Mouse (Mus musculus) urinary bladder, adult 18-20 months (tissue): ENCODE measurements around the gene Tacc3.

Source experiments
- DNase-seq, 2 experiments: peaks; one replicate each; pipeline ENCODE4 v3.0.0; 2022; ENCODE audit warnings: low spot score in 2 of 2, mixed read lengths in 2 of 2

The Tacc3 gene

DNA sequence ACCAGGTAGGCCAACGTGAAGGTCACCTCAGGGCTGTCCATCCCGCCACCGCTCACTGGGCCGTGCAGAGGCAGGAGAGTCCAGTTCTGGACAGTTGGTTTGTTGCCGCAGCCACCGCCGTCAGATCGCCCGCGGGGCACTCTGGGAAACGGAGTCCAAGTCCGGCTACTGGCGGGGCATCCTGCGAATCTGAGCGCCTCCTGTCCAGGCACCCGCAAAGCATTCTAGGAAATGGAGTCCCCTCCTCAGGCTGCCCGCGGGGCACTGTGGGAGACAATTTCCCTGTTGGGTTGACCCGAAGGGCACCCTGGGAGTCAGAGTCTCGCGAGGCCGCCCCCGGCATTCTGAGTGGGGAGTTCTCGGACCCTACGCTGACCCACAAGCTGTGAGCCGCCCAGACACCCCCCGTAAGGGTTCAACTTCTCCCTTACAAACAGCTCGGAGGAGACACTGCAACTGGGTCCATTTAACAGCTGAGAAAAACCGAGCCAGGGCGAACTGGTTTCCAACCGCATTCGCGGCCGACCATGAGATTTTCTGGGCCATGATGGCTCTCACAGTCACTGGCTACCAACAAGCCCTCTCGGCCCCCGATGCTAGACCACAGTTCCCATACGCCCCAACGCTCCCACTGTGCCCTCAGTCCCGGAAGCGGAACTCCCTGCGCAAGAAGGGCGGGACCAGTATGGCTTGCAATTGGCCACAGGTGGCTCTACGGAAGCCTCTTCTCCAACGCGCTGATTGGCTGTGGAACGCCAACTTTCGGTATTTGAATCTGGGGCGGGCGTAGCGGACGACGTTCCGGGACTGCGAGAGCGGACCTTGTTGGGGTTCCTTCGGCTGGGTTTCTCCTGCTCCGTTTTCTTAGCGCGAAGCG lies at the start of gene Tacc3, which contains the start of gene Tmem129:
TSS of gene Tacc3 (plus strand) at position 342 of the 877 bp plus-strand sequence.
TSS of gene Tmem129 (minus strand) at position 630 of the 877 bp plus-strand sequence.
- DNase-seq: peak; percentile 93 to 98

- no peak for DNase-seq
Measured at GRCm38 (mm10) chr5:33609226-33609625, 48.7 kb upstream of the Tacc3 start.

DNA sequence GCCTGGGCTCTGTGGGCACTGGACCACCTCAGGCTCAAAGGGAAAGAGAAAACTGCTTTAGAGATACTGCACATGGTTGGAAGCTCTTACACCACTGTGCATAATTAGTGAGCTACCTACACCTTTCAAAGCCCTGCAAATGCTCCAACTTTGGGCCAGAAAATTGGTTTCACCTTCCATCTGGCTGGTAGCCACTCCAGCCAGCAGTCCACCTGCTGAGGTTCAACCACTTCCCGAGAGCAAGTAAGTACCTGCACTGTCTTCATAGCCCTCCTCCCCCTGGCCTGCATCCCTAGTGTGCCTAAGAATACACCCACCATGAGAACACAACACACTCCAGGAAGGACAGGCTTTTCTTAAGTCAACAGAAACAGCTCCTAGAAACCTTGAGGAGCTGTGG lies 46.1 kb upstream of the Tacc3 start:
- DNase-seq: no peak

GRCm38 (mm10) chr5:33614391-33614790 lies 43.5 kb upstream of the Tacc3 start:
- DNase-seq: no peak

GRCm38 (mm10) chr5:33622671-33623070 lies 35.3 kb upstream of the Tacc3 start:
- no peak for DNase-seq

GRCm38 (mm10) chr5:33623766-33624165 lies 34.2 kb upstream of the Tacc3 start:
- DNase-seq: no peak

DNA sequence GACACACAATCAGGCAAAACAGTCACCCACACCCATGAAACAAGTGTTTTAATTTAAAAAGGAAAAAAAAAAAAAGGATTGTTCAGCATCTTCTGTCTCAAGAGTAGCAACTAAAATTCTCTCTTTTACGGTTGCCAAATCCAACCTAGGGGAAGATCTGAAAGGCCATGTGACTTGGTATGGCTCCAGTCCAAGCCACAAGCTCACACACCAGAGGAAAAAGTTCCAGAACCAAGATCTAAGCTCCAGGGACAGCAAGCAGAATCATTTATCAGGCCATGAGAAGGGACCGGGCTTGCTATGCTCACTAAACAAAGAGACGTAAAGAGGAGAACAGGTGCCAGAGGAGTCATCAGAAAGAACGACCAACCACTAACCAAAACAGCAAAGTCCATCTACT lies 30.0 kb upstream of the Tacc3 start:
- DNase-seq: no peak

DNA sequence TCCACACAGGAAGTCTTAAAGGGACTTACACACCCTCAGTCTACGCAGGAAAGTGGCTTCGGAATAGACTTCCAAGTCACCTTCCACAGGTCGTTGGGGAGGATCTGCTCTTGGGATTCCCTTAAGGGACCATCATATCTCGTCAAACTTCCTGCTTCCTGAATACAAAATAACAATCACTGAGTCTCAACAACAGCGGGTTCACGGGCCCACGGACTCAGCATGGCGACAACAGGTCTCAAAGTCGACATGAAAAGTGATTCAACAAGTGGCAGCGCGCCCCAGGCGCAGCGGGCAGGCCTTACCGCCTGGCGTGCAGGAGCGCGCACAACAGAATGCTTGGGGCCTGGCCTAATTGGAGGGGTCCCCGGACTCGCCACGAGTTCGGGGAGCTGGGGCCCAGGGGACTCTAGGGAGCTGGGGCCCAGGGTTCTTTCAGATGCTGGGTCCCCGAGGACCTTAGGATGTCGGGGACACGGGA lies 29.1 kb upstream of the Tacc3 start:
- DNase-seq: peak; percentile 38 to 78

DNA sequence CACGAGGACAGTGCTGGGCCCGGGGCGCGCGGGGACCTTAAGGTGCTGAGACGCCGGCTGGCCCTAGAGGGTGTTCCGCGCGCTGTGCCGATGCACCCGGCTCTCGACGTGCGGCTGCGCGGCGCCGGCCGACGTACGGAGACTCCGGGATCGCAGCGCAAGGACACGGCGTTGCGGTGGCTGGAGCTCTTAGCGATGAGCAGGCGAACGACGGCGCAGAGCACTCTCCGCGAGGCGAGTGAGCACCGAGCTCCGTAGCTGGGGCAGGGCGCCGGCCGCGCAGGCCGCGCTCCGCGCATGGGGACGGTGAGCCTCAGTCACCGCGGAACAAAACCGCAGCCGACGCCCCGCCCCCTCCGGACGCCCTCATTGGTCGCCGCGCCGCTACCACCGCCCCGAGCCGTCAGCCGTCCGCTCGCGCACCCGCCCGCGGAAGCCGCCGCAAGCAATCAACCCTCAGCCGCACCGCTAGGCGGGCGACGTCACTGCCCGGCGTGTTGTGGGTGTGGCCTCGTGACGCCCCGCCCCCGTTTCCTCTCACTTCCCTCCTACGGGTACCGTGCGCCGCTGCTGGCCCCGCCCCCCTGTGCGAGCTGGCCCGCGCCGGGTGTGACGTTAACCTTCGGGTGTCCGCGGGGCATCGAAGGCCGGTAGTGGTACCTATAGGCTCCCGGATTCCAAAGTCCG lies 28.5 kb upstream of the Tacc3 start, which contains the start of the genes Fam53a and Gm9903:
TSS of gene Fam53a (minus strand) at position 335 of the 687 bp plus-strand sequence.
TSS of gene Gm9903 (plus strand) at position 625 of the 687 bp plus-strand sequence.
- DNase-seq: peak; percentile 99 to 100

GRCm38 (mm10) chr5:33630061-33630460 lies 27.9 kb upstream of the Tacc3 start:
- DNase-seq: peak in 1 of 2 experiments; percentile 44

- DNase-seq: no peak
Measured at GRCm38 (mm10) chr5:33630615-33631014, 27.3 kb upstream of the Tacc3 start.

DNA sequence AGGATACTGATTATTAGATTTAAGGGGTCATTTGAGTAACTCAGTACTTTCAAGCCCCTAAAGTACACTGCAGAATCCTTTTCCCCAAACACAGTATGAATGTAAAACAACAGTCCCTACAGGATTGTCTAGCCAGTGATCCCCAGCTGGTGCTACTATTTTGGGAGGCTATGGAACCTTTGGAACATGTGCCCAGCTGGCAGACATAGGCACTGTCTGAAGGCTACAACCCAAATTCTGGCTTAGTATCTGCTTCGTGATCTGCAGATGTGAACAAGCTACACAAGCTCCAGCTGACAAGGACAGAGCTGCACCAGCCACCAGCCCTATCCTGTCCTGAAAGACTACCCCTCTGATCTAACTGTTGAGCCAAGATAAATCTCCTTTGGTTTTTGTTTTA lies 25.4 kb upstream of the Tacc3 start:
- DNase-seq: no peak

DNA sequence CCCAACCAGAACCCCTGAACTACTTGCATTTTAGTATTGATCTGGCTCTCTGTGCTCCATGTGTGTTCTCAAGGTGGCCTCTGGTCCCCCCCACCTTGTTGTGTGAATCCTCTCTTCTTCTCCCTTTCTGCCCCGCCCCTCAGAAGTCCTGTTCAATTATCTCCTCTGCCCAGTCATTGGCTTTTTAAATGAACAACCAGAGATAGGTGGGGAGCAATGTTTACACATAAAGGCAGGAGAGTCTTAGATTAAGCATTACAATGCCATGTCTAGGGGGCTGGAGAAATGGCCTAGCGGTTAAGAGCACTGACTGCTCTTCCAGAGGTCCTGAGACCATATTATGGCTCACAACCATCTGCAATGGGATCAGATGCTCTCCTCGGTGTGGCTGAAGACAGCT lies 22.6 kb upstream of the Tacc3 start:
- DNase-seq: no peak

DNA sequence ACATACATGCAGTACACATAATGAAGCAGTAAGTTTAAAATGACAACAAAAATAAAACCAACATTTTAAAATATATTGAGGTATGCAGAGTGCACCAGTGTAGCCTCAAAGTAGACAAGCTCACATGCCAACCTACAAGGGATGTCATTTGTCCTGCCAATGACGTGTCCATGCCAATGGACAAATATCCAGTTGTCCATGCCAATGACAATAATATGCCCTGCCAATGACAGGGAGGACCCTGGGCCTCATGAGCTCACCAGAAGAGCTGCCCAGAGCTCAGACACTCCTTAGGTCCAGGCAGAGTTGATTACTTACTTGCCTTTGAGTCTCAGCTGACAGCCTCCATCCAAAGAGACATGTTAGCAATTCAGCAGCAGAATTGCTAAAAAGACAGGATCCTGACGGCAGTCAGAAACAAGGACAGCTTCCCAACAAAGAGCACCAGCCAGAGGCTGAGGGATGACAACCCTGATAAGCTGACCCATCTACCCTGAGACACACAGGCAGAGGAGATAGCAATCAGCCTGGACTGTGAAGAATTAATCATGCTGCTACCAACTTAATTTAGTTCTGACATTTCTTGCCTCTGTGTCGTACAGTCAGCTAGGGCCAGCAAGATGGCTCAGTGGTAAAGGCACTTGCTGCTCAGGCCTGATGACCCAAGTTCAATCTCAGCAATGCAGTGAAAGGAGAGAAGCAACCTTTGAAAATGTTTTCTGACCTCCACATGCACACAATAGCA lies 20.1 kb upstream of the Tacc3 start:
- no peak for DNase-seq

DNA sequence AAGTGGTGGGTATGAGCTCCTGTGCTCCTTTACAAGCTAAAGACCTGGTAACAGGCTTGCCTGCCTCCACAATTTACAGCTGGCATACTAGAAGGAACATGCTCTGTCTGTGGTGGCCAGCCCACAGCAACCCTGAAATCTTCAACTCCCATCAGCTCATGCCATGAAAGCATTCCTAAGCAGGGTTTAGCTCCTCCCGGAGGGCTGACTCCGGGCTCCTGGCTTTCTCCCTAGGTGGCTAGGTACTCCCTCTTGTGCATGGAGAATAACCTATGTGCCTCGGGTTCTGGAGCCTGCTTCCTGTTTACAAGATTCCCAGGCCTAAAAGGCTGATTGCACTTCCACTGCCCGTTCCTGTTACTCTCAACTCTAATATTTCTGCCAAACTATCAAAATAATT lies 19.1 kb upstream of the Tacc3 start:
- no peak for DNase-seq

DNA sequence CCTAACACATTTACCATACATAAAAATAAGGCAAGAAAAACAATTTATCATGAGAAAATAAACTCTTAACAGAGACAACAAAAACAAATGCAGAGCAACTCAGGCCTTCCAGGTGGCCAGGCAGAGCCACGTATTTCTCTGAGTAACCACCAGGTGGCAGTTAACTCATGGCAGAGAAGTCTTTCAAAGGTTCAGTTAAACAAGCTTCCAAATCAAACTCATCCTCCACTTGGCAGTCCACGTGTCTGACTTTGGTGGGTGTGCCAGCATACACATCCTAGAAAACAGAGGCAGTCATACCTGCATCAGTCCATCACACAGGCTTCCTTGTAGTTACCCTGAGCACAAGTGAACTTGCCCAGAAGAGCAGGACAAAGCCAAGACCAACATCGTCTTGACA lies 17.3 kb upstream of the Tacc3 start:
- DNase-seq: no peak

DNA sequence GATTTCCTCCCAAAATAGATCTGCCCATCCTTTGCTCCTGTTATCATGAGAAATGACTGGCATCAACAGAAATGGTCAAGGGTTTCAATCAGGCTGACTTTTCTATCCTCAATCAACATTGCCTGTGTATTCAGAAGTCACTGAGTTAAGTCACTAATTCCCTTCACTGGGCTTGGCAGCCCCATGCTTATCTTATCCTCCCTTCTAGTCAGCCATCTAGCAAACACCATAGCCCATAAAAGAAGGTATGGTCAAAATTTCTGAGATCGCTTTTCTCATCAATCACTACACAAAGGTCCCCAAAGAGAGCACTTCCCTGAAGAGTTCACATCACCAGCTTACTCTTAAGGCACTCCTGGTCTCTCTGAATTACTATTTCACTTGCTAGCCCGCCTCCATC lies 6.9 kb upstream of the Tacc3 start:
- DNase-seq: no peak

- DNase-seq: no peak
Measured at GRCm38 (mm10) chr5:33651541-33651920, 6.4 kb upstream of the Tacc3 start.

DNA sequence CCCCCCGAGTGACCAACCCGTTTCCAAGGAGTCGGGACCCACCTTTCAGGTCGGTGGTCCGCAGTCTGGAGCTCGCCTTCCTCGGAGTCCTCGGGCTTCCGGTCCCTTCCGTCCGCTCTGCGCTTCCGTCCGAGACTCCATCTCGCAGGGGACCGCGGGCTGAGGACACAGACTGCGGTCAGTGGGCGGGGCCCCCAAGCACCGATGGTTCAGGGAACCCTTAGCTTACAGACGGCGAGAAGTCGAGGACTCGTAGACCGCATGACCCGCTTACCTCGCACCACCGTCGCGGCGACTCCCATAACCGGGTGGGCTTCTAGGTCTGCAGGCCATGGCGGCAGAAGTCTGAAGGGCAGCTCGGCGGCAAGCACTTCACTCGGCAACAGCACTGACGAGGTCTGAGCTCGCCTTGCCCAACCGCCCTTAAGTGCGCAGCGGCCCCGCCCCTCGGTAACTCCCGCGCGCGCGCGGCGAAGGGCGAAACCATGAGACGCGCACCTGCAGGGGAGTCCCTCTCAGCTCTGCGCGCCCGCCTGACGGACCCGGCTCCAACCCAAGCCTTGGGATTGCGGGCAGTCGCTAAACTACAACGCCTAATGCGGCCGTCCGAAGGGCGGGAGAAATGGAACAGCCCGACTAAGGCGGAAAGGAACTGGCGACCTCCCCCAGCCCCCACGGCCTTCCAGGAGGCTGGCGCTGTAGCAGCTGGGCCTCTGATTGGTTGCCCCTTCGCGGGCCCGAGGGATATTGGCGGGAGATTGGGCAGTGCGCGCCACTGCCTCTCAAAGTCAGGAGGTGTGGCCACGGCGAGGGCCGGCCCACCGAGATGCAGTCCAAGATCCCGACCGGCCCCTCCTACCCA lies 5.8 kb upstream of the Tacc3 start, which contains the start of gene Slbp:
TSS of gene Slbp (minus strand) at position 654 of the 862 bp plus-strand sequence.
- DNase-seq: peak; percentile 94

DNA sequence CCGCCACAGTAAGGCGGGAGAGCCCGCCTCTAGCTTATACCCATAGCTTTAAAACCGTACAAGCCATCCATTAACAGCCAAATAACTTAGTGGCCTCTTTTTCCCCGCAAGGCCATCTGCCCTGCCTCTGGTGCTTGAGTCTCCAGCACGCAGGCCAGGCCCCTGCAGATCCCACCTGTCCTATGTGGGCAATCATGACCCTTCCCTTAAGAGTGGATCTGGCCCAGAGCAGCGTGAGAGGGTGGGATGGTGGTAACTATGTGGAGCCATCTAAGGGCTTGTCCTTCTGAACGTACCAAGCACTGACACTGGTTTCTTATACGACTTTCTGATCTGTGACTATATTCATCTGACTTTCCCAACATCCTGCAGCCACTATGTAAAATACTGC lies 5.2 kb upstream of the Tacc3 start:
- DNase-seq: no peak

DNA sequence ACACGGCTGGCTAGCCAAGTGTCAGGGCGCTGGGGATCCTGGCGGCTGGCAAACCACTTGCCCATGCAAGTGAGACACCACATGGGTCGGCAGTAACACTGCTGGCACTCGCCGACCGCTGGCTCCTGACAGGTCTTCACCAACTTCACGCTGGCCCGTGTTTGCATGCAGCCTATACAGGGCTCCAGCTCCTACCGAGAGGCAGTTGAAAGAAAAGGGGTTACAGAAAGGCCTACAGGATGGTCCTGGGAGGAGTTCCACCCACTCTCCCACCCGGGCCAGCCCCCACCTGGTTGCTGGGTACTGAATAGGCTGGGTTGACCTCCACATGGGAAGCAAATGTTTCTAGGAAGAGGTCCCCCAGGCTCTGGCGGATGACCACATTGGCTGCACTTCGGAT lies 3.5 kb upstream of the Tacc3 start:
- no peak for DNase-seq
